Mouse (Mus musculus) CH12.LX (cell line): ENCODE data around the gene Gm10600.
"Not testable (repeated sequence)": the region's sequence is repeated elsewhere in the genome, so short reads cannot be mapped to it uniquely, and the experiment has no call there.

Source experiments
- BHLHE40 ChIP-seq: IDR thresholded peaks from 2 replicates; pipeline ENCODE4 v1.6.1; 2011; ENCODE audit warnings: mild to moderate bottlenecking, low read depth, low read length, improper control_type of control experiment
- CHD1 ChIP-seq: IDR thresholded peaks from 2 replicates; pipeline ENCODE4 v1.6.1; 2012; ENCODE audit warnings: low read depth, low read length, improper control_type of control experiment, inconsistent platforms
- CTCF ChIP-seq, 2 experiments: IDR thresholded peaks in 1 of 2; conservative IDR thresholded peaks in 1 of 2; 2 replicates each; pipeline ENCODE4 v1.5.1; 2011 to 2012; ENCODE audit warnings: low read depth in 2 of 2, low read length in 2 of 2, improper control_type of control experiment in 1 of 2, inconsistent platforms in 1 of 2, mild to moderate bottlenecking in 1 of 2, moderate library complexity in 1 of 2
- EP300 ChIP-seq: IDR thresholded peaks from 2 replicates; pipeline ENCODE4 v1.6.1; 2011; ENCODE audit warnings: low read length, improper control_type of control experiment
- JUN ChIP-seq: IDR thresholded peaks from 2 replicates; pipeline ENCODE4 v1.6.1; 2011; ENCODE audit warnings: low read depth, mild to moderate bottlenecking, low read length, improper control_type of control experiment, moderate library complexity; ENCODE audit not compliant: insufficient read depth
- MAFK ChIP-seq: IDR thresholded peaks from 2 replicates; pipeline ENCODE4 v1.6.1; 2011; ENCODE audit warnings: low read length, improper control_type of control experiment; ENCODE audit not compliant: insufficient replicate concordance
- PAX5 ChIP-seq: IDR thresholded peaks from 2 replicates; pipeline ENCODE4 v1.6.1; 2012; ENCODE audit warnings: low read length, inconsistent platforms, mixed read lengths
- POLR2A ChIP-seq: IDR thresholded peaks from 2 replicates; pipeline ENCODE4 v1.6.1; 2011; ENCODE audit warnings: low read depth, mild to moderate bottlenecking, improper control_type of control experiment, low read length
- TCF12 ChIP-seq: IDR thresholded peaks from 2 replicates; pipeline ENCODE4 v1.6.1; 2014; ENCODE audit warnings: low read depth, mild to moderate bottlenecking, inconsistent platforms, low read length, improper control_type of control experiment
- UBTF ChIP-seq: IDR thresholded peaks from 2 replicates; pipeline ENCODE4 v1.6.1; 2012; ENCODE audit warnings: low read depth, mild to moderate bottlenecking, inconsistent platforms, low read length, improper control_type of control experiment, moderate library complexity
- ZKSCAN1 ChIP-seq: IDR thresholded peaks from 2 replicates; pipeline ENCODE4 v1.6.1; 2012; ENCODE audit warnings: low read depth, inconsistent platforms, low read length, improper control_type of control experiment, borderline replicate concordance

- TF ChIP-seq ZKSCAN1; JUN; MAFK; PAX5; TCF12; CTCF (conservative IDR thresholded peaks at IDR 0.05 in 1 of 2, IDR thresholded peaks at IDR 0.05 in 1 of 2; ENCODE audit: low read depth in 2 of 2, low read length in 2 of 2); BHLHE40; CHD1; EP300; UBTF; POLR2A: not testable (repeated sequence)
These were observed 15.0 kb downstream of the Gm10600 start, which contains the start of gene Ccl21b for GRCm38 (mm10) chr4:42255467-42255866.
